Mouse (Mus musculus) frontal cortex, postnatal 36 days (tissue): ENCODE measurements around the gene Samd15.

Source experiments
- DNase-seq, 2 experiments: peaks; one replicate each; pipeline ENCODE4 v3.0.0; 2022; ENCODE audit warnings: low spot score in 2 of 2

Gene Samd15

GRCm38 (mm10) chr12:87230379-87230895 is 30.9 kb downstream of the Samd15 start:
- no peak for DNase-seq

- no peak for DNase-seq
These were observed 37.5 kb downstream of the Samd15 start for GRCm38 (mm10) chr12:87236882-87237483.

GRCm38 (mm10) chr12:87238632-87239031 is 39.1 kb downstream of the Samd15 start, which contains the start of gene Noxred1:
Noxred1 (minus strand) TSS chr12:87238732.
- no peak for DNase-seq

- no peak for DNase-seq
These were observed 50.6 kb downstream of the Samd15 start for GRCm38 (mm10) chr12:87250161-87250560.

GRCm38 (mm10) chr12:87253878-87254277 is 54.4 kb downstream of the Samd15 start:
- peak; percentile 16 to 33 for DNase-seq

GRCm38 (mm10) chr12:87256629-87257028 is 57.1 kb downstream of the Samd15 start:
- no peak for DNase-seq

- no peak for DNase-seq
These were observed 61.0 kb downstream of the Samd15 start for GRCm38 (mm10) chr12:87260562-87260961.
